Mouse (Mus musculus) lung, postnatal 10 days (tissue): ENCODE measurements around the gene Ccdc114.

ENCODE experiments used
- DNase-seq: peaks from one replicate; pipeline ENCODE4 v3.0.0; 2021

Ccdc114 gene

GRCm38 (mm10) chr7:45988344-45988743 lies 64.5 kb downstream of the Ccdc114 start:
- no peak for DNase-seq

- DNase-seq = no peak
Measured at GRCm38 (mm10) chr7:45992470-45992869, 68.6 kb downstream of the Ccdc114 start.
